Mouse (Mus musculus) MEL (cell line): Measurements from ENCODE around the gene Lrrc20.

Source experiments
- CTCF ChIP-seq, 3 experiments: IDR thresholded peaks in 2 of 3; conservative IDR thresholded peaks in 1 of 3; 2 replicates each; pipeline ENCODE4 v1.5.1; 2011 to 2012; ENCODE audit warnings: low read length in 3 of 3, low read depth in 2 of 3, mild to moderate bottlenecking in 2 of 3, improper control_type of control experiment in 1 of 3, inconsistent platforms in 1 of 3, mixed read lengths in 1 of 3, moderate library complexity in 1 of 3; ENCODE audit not compliant: control insufficient read depth in 1 of 3, insufficient read depth in 1 of 3, poor library complexity in 1 of 3, severe bottlenecking in 1 of 3
- E2F4 ChIP-seq: IDR thresholded peaks from 2 replicates; pipeline ENCODE4 v1.6.1; 2011; ENCODE audit warnings: low read depth, low read length, improper control_type of control experiment, borderline replicate concordance
- MAX ChIP-seq: IDR thresholded peaks from 2 replicates; pipeline ENCODE4 v1.6.1; 2011; ENCODE audit warnings: low read length, improper control_type of control experiment
- NRF1 ChIP-seq: IDR thresholded peaks from 2 replicates; pipeline ENCODE4 v1.6.1; 2014; ENCODE audit warnings: low read depth, mild to moderate bottlenecking, inconsistent platforms, low read length, improper control_type of control experiment, moderate library complexity; ENCODE audit not compliant: poor library complexity, insufficient read depth, severe bottlenecking
- POLR2A ChIP-seq, 2 experiments: IDR thresholded peaks; 2 replicates each; pipeline ENCODE4 v1.6.1; 2011 to 2012; ENCODE audit warnings: low read length in 2 of 2, mild to moderate bottlenecking in 2 of 2, control low read depth in 1 of 2, improper control_type of control experiment in 1 of 2, low read depth in 1 of 2, moderate library complexity in 1 of 2; ENCODE audit not compliant: control insufficient read depth in 1 of 2, insufficient read depth in 1 of 2, poor library complexity in 1 of 2

GRCm38 (mm10) chr10:61429043-61429442 lies 46.6 kb upstream of the Lrrc20 start:
- no peak for TF ChIP-seq E2F4
- no peak for TF ChIP-seq CTCF (IDR thresholded peaks at IDR 0.05 in 2 of 3, conservative IDR thresholded peaks at IDR 0.05 in 1 of 3; ENCODE audit: control insufficient read depth in 1 of 3, insufficient read depth in 1 of 3, low read depth in 2 of 3, low read length in 3 of 3, poor library complexity in 1 of 3, severe bottlenecking in 1 of 3)
- no peak for TF ChIP-seq MAX
- TF ChIP-seq NRF1 = no peak
- no peak for TF ChIP-seq POLR2A (IDR thresholded peaks at IDR 0.05; ENCODE audit: control insufficient read depth in 1 of 2, insufficient read depth in 1 of 2, low read depth in 1 of 2, low read length in 2 of 2, poor library complexity in 1 of 2)
